Mouse (Mus musculus) heart, embryonic 10.5 days (tissue): Measurements from ENCODE around the gene Myb. TPM values are rescaled to one million over a fixed set of nuclear protein-coding genes. Genes with fewer than 3 reads are reported as not detected.
A peak's percentile ranks its signal among the peaks of the same experiment; 100 is the strongest.

ENCODE experiments used
- DNase-seq: peaks from one replicate; pipeline ENCODE4 v3.0.0-alpha.2; 2017; ENCODE audit warnings: low spot score
- H3K27ac ChIP-seq: fragments of 300-500 bp; sonication (generic); 2 replicates; pipeline ENCODE4 v1.5.1; 2016; ENCODE audit warnings: mild to moderate bottlenecking
- H3K27me3 ChIP-seq: fragments of 300-500 bp; sonication (generic); 2 replicates; pipeline ENCODE4 v1.6.1; 2016; ENCODE audit warnings: mild to moderate bottlenecking; ENCODE audit not compliant: poor library complexity, insufficient read depth, severe bottlenecking
- H3K36me3 ChIP-seq: fragments of 300-500 bp; sonication (generic); 2 replicates; pipeline ENCODE4 v1.6.1; 2016; ENCODE audit warnings: mild to moderate bottlenecking, moderate library complexity
- H3K4me1 ChIP-seq: fragments of 300-500 bp; sonication (generic); 2 replicates; pipeline ENCODE4 v1.6.1; 2016; ENCODE audit warnings: mild to moderate bottlenecking
- H3K4me3 ChIP-seq: fragments of 300-500 bp; sonication (generic); 2 replicates; pipeline ENCODE4 v1.5.1; 2016; ENCODE audit warnings: mild to moderate bottlenecking, moderate library complexity
- H3K9me3 ChIP-seq: fragments of 300-500 bp; sonication (generic); 2 replicates; pipeline ENCODE4 v1.6.1; 2016; ENCODE audit warnings: mild to moderate bottlenecking, moderate library complexity
- WGBS: fragments of 180-500 bp; shearing (Covaris S2); methylation state at CpG from one replicate; pipeline ENCODE4 v1.1.7; 2016; 5-methylcytosine and 5-hydroxymethylcytosine counted together
- polyA plus RNA-seq: library from polyadenylated mRNA; unstranded; fragments of >200 nt; fragmentation: Nextera tagmentation; extraction: Ambion mirVana; gene quantifications from 2 replicates; pipeline ENCODE4 v1.2.1, GENCODE M21; 2016

The Myb gene
- polyA plus RNA-seq, 1 experiment from 2014 or later = 3.2 TPM

DNA sequence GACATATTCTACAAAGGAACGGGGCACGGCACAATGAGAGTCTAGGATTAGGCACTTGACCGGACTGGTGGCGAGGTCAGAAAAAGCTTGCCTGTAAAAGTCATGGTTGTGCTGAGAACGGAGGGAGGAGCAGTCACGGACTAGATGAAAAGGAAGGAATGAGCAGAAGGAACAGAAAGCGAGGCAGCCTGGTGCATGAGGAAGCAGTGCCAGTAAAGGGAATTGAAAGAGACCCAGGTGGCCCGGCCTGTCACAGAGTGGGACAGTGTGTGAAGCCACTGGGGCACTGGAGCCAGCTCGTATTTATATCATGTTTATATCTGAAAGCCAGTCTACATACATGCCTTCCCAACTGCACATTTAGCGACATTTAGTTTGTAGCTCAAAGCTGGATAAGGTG, 31.7 kb upstream of the Myb start:
- Histone ChIP-seq H3K27ac (no peak overlapping the region), H3K4me3 (no peak overlapping the region), H3K27me3 (peaks cover 9% of the 10 kb centered on the region; the same call in 1 of the 2 replicates), H3K9me3 (no peaks in the 10 kb centered on the region), H3K36me3 (no peaks in the 10 kb centered on the region), H3K4me1 (peaks cover 21% of the 10 kb centered on the region)
- DNase-seq = no peak
- 77% methylated on average over 10 of the region's 10 CpGs for WGBS

- Histone ChIP-seq H3K27ac (no peak overlapping the region), H3K4me1 (peaks cover 14% of the 10 kb centered on the region; the same call in 1 of the 2 replicates), H3K4me3 (no peak overlapping the region), H3K36me3 (no peaks in the 10 kb centered on the region), H3K27me3 (peaks cover 9% of the 10 kb centered on the region; the same call in 1 of the 2 replicates), H3K9me3 (no peaks in the 10 kb centered on the region)
- DNase-seq = no peak
- WGBS = 46% methylated on average over 9 of the region's 9 CpGs
These were observed 29.1 kb upstream of the Myb start for GRCm38 (mm10) chr10:21189756-21190397.

DNA sequence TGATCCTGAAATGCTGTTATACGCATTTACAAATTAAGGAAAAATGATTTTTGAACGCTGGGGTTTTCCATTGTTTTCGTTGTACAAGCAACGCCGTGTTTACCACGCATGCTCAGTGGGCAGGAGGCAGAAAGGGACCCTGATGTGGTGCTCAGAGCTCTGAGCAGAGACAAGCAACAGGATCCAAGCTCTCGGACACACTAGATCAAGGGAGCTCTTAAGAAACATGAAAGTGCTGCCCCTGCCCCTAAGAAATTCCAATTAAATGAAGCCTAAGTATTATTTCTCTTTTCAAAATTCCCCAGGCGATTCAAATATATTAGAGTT, 28.5 kb upstream of the Myb start:
- WGBS = 22% methylated on average over 8 of the region's 8 CpGs

DNA sequence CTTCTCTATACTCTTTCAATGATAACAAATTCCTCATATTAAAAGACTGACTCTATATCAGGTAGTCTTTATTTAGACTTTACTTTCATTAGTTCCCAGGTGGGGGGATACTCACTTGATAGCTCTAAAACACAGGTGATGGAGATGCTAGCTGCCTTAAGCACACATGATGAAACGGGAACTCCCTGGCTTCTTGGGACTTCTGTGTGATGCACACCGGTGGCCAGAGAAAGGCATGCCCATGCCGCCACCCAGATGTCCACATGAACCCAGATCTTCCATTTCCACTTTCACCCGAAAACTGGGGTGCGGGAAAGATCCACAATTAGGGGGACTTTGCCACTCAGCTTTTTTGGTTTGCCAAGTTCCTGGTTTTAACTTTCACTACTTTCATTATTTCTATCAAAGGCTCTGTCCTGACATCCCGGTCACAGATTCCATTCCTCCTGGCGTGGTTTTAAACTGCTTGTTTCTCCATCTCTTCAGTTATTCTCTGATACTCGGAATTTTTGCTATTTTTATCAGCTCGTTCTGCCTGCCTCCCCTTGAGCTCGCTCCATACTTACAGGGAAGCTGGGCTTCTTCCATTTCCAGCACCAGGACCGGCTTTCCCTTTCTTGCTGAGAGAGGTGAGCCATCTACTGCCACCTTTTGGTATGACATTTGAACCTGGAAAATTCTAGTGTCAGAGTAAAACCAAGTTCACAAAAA, 27.9 kb upstream of the Myb start:
- Histone ChIP-seq H3K27me3 (peaks cover 8% of the 10 kb centered on the region; the same call in 1 of the 2 replicates), H3K4me1 (peaks cover 10% of the 10 kb centered on the region; the same call in 1 of the 2 replicates), H3K9me3 (no peaks in the 10 kb centered on the region), H3K27ac (no peak overlapping the region), H3K36me3 (no peaks in the 10 kb centered on the region), H3K4me3 (peak overlapping the region; percentile 51)
- 34% methylated on average over 11 of the region's 11 CpGs for WGBS
- DNase-seq = no peak

More for the DNA sequence above, 28.5 kb upstream of the Myb start:
- Histone ChIP-seq H3K9me3 (no peaks in the 10 kb centered on the region), H3K36me3 (no peaks in the 10 kb centered on the region), H3K4me3 (peak overlapping the region; percentile 51), H3K27ac (no peak overlapping the region), H3K27me3 (peaks cover 9% of the 10 kb centered on the region; the same call in 1 of the 2 replicates), H3K4me1 (peaks cover 14% of the 10 kb centered on the region; the same call in 1 of the 2 replicates)
- DNase-seq = no peak

DNA sequence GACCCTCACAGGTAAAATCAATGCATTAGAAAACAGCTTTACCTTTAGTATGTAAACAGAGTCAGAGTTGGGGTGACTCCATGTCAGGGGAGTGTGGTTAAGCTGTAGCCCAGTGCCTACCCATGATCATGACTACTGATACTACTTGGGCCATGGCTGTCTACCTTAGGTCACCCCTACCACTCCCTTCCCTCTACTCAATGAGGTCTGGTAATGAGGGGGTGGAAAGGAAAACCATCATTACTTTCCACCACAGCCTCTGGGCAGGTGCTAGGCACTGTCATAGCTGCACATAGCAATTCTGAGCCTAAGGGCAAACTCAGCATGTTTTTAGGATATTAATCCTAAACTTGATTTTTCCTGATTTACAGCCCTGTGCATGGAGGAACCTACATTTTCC, 27.1 kb upstream of the Myb start:
- H3K4me1 ChIP-seq = peaks cover 4% of the 10 kb centered on the region; the same call in 1 of the 2 replicates
- no peaks in the 10 kb centered on the region for H3K9me3 ChIP-seq
- H3K27me3 ChIP-seq = peaks cover 7% of the 10 kb centered on the region; the same call in 1 of the 2 replicates
- H3K4me3 ChIP-seq = no peak overlapping the region
- DNase-seq = no peak
- no peaks in the 10 kb centered on the region for H3K36me3 ChIP-seq
- H3K27ac ChIP-seq = no peak overlapping the region

DNA sequence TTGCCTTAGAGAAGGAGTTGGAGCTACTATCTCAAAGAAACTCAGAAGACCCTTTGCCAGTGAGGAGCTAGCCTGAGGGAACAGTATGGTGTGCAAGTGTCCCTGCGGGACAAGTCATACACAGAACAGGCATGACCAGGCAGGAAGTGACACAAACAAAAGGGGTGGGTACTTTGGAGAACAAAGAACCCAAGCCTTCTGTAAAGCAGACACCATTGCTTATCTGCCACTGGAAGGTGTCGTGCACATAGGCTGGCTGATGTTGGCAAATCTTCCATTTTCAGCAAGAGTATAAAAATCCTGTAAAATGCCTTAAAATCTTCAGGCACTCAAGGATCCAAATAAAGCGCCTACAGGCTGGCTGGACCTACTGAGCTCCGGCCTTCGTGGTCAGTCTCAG, 25.9 kb upstream of the Myb start:
- 63% methylated on average over 5 of the region's 5 CpGs for WGBS

GRCm38 (mm10) chr10:21178711-21179110, 17.9 kb upstream of the Myb start:
- no peaks in the 10 kb centered on the region for H3K27me3 ChIP-seq
- no peaks in the 10 kb centered on the region for H3K9me3 ChIP-seq
- H3K36me3 ChIP-seq = no peaks in the 10 kb centered on the region
- no peaks in the 10 kb centered on the region for H3K4me1 ChIP-seq
- no peak overlapping the region for H3K4me3 ChIP-seq
- no peak for DNase-seq
- 37% methylated on average over 5 of the region's 5 CpGs for WGBS
- no peak overlapping the region for H3K27ac ChIP-seq

More for the DNA sequence above, 25.9 kb upstream of the Myb start:
- Histone ChIP-seq H3K4me1 (peaks cover 4% of the 10 kb centered on the region; the same call in 1 of the 2 replicates), H3K36me3 (no peaks in the 10 kb centered on the region), H3K4me3 (no peak overlapping the region), H3K27me3 (peaks cover 7% of the 10 kb centered on the region; the same call in 1 of the 2 replicates), H3K27ac (no peak overlapping the region), H3K9me3 (no peaks in the 10 kb centered on the region)
- DNase-seq = no peak

DNA sequence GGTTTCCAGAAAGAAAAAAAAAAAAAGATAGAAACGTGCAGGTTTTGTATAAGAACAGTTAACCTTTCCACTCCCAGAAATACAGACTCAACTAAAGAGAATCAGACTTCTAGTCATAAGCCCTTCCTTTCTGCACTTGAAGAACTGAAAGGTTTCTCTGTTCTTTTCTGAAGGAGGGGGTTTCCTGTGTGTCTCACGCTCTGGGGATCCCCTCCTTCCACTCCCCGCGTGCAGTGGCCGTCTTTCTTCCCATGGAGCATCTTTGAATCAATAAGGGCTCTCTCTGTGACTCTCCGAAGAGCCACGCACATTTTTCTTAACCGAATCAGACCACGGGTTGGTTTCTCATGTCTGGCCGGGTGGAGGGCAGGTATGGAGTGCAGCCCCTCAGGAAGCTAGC, 17.5 kb upstream of the Myb start:
- no peak overlapping the region for H3K4me3 ChIP-seq
- no peaks in the 10 kb centered on the region for H3K27me3 ChIP-seq
- 83% methylated on average over 10 of the region's 10 CpGs for WGBS
- H3K4me1 ChIP-seq = no peaks in the 10 kb centered on the region
- H3K27ac ChIP-seq = no peak overlapping the region
- DNase-seq = no peak
- no peaks in the 10 kb centered on the region for H3K36me3 ChIP-seq
- H3K9me3 ChIP-seq = no peaks in the 10 kb centered on the region

DNA sequence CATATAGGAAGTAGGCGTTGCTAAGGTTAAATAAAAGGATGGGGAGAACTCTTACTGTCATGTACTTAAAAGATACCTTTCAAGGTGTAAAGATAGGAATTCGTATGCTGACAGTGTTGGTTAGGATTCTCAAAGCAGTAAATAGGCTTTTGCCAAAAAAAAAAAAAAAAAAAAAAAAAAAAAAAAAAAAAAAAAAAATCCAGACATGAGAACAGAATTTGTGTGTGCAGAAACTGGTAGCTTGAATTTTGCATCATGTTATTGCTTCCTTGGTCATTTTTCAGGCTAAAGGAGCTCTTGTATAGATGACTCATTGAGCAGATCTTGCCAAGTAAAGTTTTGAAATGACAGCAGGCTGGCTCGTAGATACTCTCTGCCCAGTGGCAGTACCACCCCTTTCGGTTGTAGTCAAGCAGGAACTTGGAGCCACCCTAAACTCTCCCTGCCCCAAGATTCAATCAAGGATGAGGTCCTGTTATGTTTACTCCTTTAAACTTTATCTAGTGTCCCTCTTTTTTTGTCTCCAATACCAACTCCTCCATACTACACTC, 11.9 kb upstream of the Myb start:
- H3K27ac ChIP-seq = no peak overlapping the region
- WGBS = 79% methylated on average over 4 of the region's 4 CpGs
- DNase-seq = no peak
- H3K4me1 ChIP-seq = no peaks in the 10 kb centered on the region
- H3K4me3 ChIP-seq = no peak overlapping the region
- no peaks in the 10 kb centered on the region for H3K9me3 ChIP-seq
- H3K27me3 ChIP-seq = no peaks in the 10 kb centered on the region
- no peaks in the 10 kb centered on the region for H3K36me3 ChIP-seq

GRCm38 (mm10) chr10:21168466-21168865, 7.7 kb upstream of the Myb start:
- Histone ChIP-seq H3K27ac (no peak overlapping the region), H3K9me3 (no peaks in the 10 kb centered on the region), H3K36me3 (no peaks in the 10 kb centered on the region), H3K4me1 (no peaks in the 10 kb centered on the region), H3K27me3 (peaks cover 7% of the 10 kb centered on the region; the same call in 1 of the 2 replicates), H3K4me3 (no peak overlapping the region)
- DNase-seq = no peak
- WGBS = 89% methylated on average over 8 of the region's 8 CpGs

DNA sequence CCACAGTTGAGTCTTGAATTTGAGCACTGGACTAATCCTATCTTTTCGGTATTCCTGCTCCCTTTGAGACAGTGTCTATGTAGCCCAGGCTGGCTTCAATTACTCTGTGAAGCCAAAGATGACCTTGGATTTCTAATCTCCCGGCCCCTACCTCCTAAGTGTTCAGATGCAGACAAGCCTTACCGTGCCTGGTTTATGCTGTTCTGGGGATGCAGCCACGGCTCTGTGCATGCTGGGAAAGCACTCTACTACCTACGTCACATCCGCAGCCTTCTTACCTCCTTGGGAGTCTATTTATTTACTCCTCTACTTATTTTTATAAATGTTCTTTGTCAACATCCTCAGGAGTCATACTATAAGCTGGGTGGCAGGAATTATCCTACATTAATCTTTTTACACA, 7.1 kb upstream of the Myb start:
- 93% methylated on average over 6 of the region's 6 CpGs for WGBS
- no peaks in the 10 kb centered on the region for H3K9me3 ChIP-seq
- no peaks in the 10 kb centered on the region for H3K36me3 ChIP-seq
- H3K4me1 ChIP-seq = no peaks in the 10 kb centered on the region
- no peak for DNase-seq
- peaks cover 9% of the 10 kb centered on the region for H3K27me3 ChIP-seq
- H3K4me3 ChIP-seq = no peak overlapping the region
- no peak overlapping the region for H3K27ac ChIP-seq

DNA sequence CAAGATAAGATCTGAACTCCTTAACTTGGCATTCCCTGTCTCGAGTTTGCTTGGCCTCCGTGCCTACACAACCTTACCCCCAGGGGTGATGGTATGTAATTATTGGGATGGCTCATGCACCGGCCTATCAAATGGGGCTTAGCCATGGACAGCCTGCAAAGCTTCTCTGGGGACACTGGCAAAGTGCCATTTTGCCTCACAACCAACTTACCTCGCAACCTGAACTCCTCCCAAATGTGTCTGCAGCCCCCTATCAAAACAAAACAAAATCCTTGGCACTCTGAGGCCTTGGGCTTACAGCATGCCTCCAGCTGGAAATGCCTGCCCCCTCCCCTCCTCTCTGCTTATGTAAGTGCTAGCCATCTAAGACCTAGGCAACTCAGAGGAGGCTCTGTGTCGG, 6.4 kb upstream of the Myb start:
- Histone ChIP-seq H3K4me1 (no peaks in the 10 kb centered on the region), H3K36me3 (no peaks in the 10 kb centered on the region), H3K27me3 (peaks cover 16% of the 10 kb centered on the region), H3K4me3 (no peak overlapping the region), H3K27ac (no peak overlapping the region), H3K9me3 (no peaks in the 10 kb centered on the region)
- WGBS = 79% methylated on average over 5 of the region's 5 CpGs
- no peak for DNase-seq

DNA sequence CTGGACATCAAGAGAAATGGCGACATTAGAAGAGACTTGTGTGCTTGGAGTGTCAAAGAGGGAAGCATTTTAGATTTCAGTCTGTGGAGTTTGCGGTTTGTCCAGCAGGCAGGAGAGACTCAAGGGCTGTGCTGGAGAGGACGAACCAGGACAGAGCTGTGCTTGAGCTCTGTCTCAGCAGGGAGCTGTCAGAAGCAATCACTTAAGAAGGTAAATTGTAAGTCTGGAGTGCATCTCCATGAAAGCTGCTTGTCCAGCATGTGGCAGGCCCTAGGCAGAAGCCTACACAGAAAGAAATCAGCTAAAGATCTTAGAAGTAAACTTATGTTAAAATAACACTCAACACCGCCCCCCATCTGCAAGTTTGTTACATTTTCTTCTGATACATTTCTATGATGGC, 4.6 kb upstream of the Myb start:
- DNase-seq = no peak
- Histone ChIP-seq H3K27me3 (peaks cover 21% of the 10 kb centered on the region), H3K27ac (no peak overlapping the region), H3K36me3 (no peaks in the 10 kb centered on the region), H3K4me1 (peaks cover 2% of the 10 kb centered on the region; the same call in 1 of the 2 replicates), H3K9me3 (no peaks in the 10 kb centered on the region), H3K4me3 (no peak overlapping the region)
- 79% methylated on average over 4 of the region's 4 CpGs for WGBS
